Mouse (Mus musculus): ENCODE measurements around the gene Pde2a. TPM values are rescaled to one million over a fixed set of nuclear protein-coding genes. Genes with fewer than 3 reads are reported as not detected.
"Not testable (repeated sequence)": the region's sequence is repeated elsewhere in the genome, so short reads cannot be mapped to it uniquely, and the experiment has no call there.

The Pde2a gene
- polyA plus RNA-seq, 1 experiment from 2014 or later = 11.9 TPM

- 77% methylated on average over 10 of the region's 10 CpGs for WGBS
- H3K9me3 ChIP-seq (replicated peaks) = no peaks in the 10 kb centered on the region
- no peak overlapping the region for H3K4me3 ChIP-seq
- H3K27ac ChIP-seq (replicated peaks) = no peak overlapping the region
- DNase-seq (ENCODE audit: low spot score) = no peak
- peaks cover 18% of the 10 kb centered on the region for H3K4me1 ChIP-seq
- H3K27me3 ChIP-seq (ENCODE audit: low read depth, poor library complexity, severe bottlenecking) = peaks cover 6% of the 10 kb centered on the region; the same call in 1 of the 2 replicates
- H3K36me3 ChIP-seq = no peaks in the 10 kb centered on the region
These were observed 120.2 kb downstream of the Pde2a start for GRCm38 (mm10) chr7:101541734-101542133.

GRCm38 (mm10) chr7:101547651-101548050 is 126.2 kb downstream of the Pde2a start:
- WGBS = 89% methylated on average over 3 of the region's 3 CpGs
- 0 out of 2 replicates have a peak, but pooled peaks cover 5% of the 10 kb centered on the region for H3K4me1 ChIP-seq
- no peaks in the 10 kb centered on the region for H3K9me3 ChIP-seq (replicated peaks)
- DNase-seq (ENCODE audit: low spot score) = no peak
- no peak overlapping the region for H3K4me3 ChIP-seq
- H3K36me3 ChIP-seq = no peaks in the 10 kb centered on the region
- H3K27ac ChIP-seq (replicated peaks) = no peak overlapping the region
- no peaks in the 10 kb centered on the region for H3K27me3 ChIP-seq (ENCODE audit: low read depth, poor library complexity, severe bottlenecking)

GRCm38 (mm10) chr7:101549266-101549665 is 127.8 kb downstream of the Pde2a start:
- Histone ChIP-seq H3K4me1 (0 out of 2 replicates have a peak, but pooled peaks cover 5% of the 10 kb centered on the region), H3K4me3 (no peak overlapping the region), H3K36me3 (no peaks in the 10 kb centered on the region), H3K27me3 (ENCODE audit: low read depth, poor library complexity, severe bottlenecking) (no peaks in the 10 kb centered on the region), H3K9me3 (replicated peaks) (no peaks in the 10 kb centered on the region), H3K27ac (replicated peaks) (no peak overlapping the region)
- 87% methylated on average over 3 of the region's 3 CpGs for WGBS
- no peak for DNase-seq (ENCODE audit: low spot score)

DNA sequence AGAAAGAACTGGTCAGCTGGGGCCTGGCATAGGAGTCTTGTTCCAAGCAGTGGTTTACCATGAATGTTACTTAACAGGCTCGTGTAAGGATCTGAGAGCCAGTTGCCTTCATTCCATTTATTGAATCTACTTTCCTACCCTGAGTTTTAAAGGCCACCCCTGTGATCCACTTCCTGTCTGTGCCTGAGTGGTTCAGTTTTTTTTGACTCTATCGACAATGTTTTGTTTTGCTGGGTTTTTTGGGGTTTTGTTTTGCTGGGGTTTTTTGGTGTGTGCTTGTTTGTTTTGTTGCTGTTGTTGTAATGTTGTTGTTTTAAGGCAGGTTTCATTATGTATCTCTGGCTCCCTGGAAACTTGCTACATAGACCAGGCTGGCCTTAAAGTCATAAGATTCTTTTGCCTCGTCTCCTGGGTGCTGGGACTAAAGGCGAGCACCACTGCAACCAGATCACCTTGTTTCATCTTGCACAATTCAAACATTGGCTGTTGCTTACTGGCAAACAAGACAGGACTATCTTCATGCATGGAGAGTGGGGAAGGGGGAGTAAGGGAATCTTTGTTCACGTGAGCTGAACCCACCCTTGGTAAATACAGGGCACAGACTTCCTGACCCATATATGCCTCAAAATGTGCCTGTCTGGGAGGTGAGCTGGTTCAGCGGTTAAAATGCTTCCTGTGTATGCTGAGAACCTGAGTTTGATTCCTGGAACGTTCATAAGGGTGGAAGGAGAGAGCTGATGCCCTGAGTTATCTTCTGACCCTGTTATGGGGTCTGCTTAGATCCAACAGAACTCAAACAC is 129.4 kb downstream of the Pde2a start:
- no peak overlapping the region for H3K27ac ChIP-seq (replicated peaks)
- 0 out of 2 replicates have a peak, but pooled peaks cover 5% of the 10 kb centered on the region for H3K4me1 ChIP-seq
- no peaks in the 10 kb centered on the region for H3K36me3 ChIP-seq
- DNase-seq (ENCODE audit: low spot score) = no peak
- no peak overlapping the region for H3K4me3 ChIP-seq
- WGBS = 75% methylated on average over 7 of the region's 7 CpGs
- H3K9me3 ChIP-seq (replicated peaks) = no peaks in the 10 kb centered on the region
- no peaks in the 10 kb centered on the region for H3K27me3 ChIP-seq (ENCODE audit: low read depth, poor library complexity, severe bottlenecking)

- H3K9me3 ChIP-seq (replicated peaks) = no peaks in the 10 kb centered on the region
- H3K4me3 ChIP-seq = no peak overlapping the region
- 0 out of 2 replicates have a peak, but pooled peaks cover 5% of the 10 kb centered on the region for H3K4me1 ChIP-seq
- no peak overlapping the region for H3K27ac ChIP-seq (replicated peaks)
- no peaks in the 10 kb centered on the region for H3K27me3 ChIP-seq (ENCODE audit: low read depth, poor library complexity, severe bottlenecking)
- DNase-seq (ENCODE audit: low spot score) = no peak
- WGBS = 94% methylated on average over 1 of the region's 1 CpGs
- no peaks in the 10 kb centered on the region for H3K36me3 ChIP-seq
These were observed 130.0 kb downstream of the Pde2a start for GRCm38 (mm10) chr7:101551530-101551929.

DNA sequence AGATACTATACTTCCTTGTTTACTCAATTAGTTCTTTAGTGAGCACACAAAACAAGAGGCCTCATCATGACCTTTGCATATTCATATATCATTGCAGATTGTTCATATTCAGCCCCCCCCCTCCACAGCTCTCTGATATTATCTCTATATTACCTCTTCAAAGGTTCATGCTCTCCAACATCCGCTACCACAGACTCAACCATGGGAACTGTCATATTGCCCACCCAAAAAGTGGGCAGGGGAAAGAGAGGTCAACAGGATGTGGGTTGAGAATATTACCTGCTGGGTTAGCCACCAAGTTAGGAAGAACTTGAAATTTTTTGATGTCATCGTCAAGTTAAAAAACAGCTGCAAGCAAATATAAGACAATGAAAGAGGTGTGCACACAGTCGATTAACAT is 134.0 kb downstream of the Pde2a start:
- DNase-seq (ENCODE audit: low spot score); H3K27me3 ChIP-seq (ENCODE audit: low read depth, poor library complexity, severe bottlenecking); H3K27ac ChIP-seq (replicated peaks); H3K4me3 ChIP-seq; H3K36me3 ChIP-seq; H3K4me1 ChIP-seq; H3K9me3 ChIP-seq (replicated peaks): not testable (repeated sequence)
- 92% methylated on average over 3 of the region's 3 CpGs for WGBS

DNA sequence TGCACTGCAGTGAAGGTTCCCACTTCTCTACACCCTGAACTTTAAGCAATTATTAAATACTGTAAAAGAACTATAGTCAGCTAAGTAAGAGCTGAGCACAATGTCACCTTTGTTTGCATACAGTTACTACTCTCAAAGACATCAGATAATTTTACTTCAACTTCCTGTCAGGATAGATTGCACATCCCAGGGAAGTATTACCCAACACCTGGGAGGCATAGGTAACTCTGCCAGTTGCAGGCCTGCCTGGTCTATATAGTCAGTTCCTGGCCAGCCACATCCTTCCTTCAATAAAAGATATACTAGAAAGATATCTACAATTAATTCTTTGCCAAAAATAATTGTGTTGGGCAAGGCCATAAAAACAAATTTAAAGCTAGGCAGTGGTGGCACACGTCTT is 135.9 kb downstream of the Pde2a start:
- WGBS = 75% methylated on average over 1 of the region's 1 CpGs
- Histone ChIP-seq H3K4me1 (no peaks in the 10 kb centered on the region), H3K27ac (replicated peaks) (no peak overlapping the region), H3K27me3 (ENCODE audit: low read depth, poor library complexity, severe bottlenecking) (no peaks in the 10 kb centered on the region), H3K9me3 (replicated peaks) (no peaks in the 10 kb centered on the region), H3K36me3 (no peaks in the 10 kb centered on the region), H3K4me3 (no peak overlapping the region)
- no peak for DNase-seq (ENCODE audit: low spot score)

DNA sequence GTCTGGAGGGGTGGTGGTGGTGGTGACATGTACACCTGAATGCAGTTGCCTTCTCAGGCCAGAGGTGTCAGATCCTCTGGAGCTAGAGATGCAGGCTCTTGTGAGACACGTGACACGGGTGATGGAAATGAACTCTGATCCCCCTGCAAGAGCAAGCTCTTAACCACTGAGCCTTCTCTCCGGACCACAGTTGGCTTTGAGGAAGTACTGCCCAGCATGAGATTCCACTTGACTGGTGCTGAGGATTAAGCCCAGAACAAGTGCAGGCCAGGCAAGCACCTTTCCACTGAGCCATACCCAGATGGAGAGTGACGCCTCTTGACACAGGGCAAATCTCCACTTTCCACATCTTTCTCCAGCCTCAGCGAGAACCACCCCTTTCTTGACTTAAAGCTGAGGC is 137.9 kb downstream of the Pde2a start:
- H3K9me3 ChIP-seq (replicated peaks); H3K4me1 ChIP-seq; H3K36me3 ChIP-seq; H3K4me3 ChIP-seq; H3K27ac ChIP-seq (replicated peaks); H3K27me3 ChIP-seq (ENCODE audit: low read depth, poor library complexity, severe bottlenecking); DNase-seq (ENCODE audit: low spot score): not testable (repeated sequence)
- WGBS = 77% methylated on average over 5 of the region's 5 CpGs

MicroRNA genes within 50 kb of the gene (microRNA counts, 519-probe panel; counts per million panel counts)
- not detected for microRNA mmu-miR-139-3p
- microRNA mmu-miR-139-5p = not detected

Small RNA genes lying within 50 kb of the gene (microRNA-seq; reads per million reads assigned to microRNA genes)
- gene Mir139 = 2,534 reads per million, percentile 85 among the genes with 10 or more reads in this experiment

Other genes starting within 250 kb of the Pde2a start
- 20.9 and 21.6 TPM in 2 replicates for gene Atg16l2, start 119.4 kb upstream of the Pde2a start, polyA plus RNA-seq (2016; fragmentation: Nextera tagmentation; extraction: Ambion mirVana)
- 5.0 and 7.3 TPM in 2 replicates for gene Stard10, start 104.6 kb upstream of the Pde2a start, polyA plus RNA-seq (2016; fragmentation: Nextera tagmentation; extraction: Ambion mirVana)
- 13.6 and 16.3 TPM in 2 replicates for gene Arap1, start 73.6 kb upstream of the Pde2a start, polyA plus RNA-seq (2016; fragmentation: Nextera tagmentation; extraction: Ambion mirVana)
- 3.0 TPM in 1 of 2 replicates, not detected in the other for gene Gm45837, start 10.8 kb upstream of the Pde2a start, polyA plus RNA-seq (2016; fragmentation: Nextera tagmentation; extraction: Ambion mirVana)
- not detected in 2 replicates for gene Art2b, start 163.9 kb downstream of the Pde2a start, polyA plus RNA-seq (2016; fragmentation: Nextera tagmentation; extraction: Ambion mirVana)
- 54.7 and 56.3 TPM in 2 replicates for gene Clpb, start 241.9 kb downstream of the Pde2a start, polyA plus RNA-seq (2016; fragmentation: Nextera tagmentation; extraction: Ambion mirVana)

All from midbrain, embryonic 10.5 days (tissue).